8 mouse cellular contexts compared by ENCODE assay signal in genomic region chr2:11553471-11554400, GRCm38 (mm10). TPM values are rescaled to one million over a fixed set of nuclear protein-coding genes. Genes with fewer than 3 reads are reported as not detected.
DNase-seq lines count a peak whose midpoint lies in the region; ATAC-seq and TF ChIP-seq lines count a peak whose summit lies in the region.

TSS of gene Pfkfb3 (minus strand) at chr2:11554077.

- H3K36me3 ChIP-seq in forebrain, embryonic 10.5 days (replicated peaks) = no peaks in the 10 kb centered on the region
- H3K36me3 ChIP-seq in heart, embryonic 15.5 days = no peaks in the 10 kb centered on the region
- H3K36me3 ChIP-seq in liver, embryonic 12.5 days = no peaks in the 10 kb centered on the region
- H3K36me3 ChIP-seq in myocyte (ENCODE audit: control insufficient read depth, insufficient read depth) = no peaks in the 10 kb centered on the region
- no peaks in the 10 kb centered on the region for H3K36me3 ChIP-seq in splenic B cell, adult 2 months (ENCODE audit: control insufficient read depth, insufficient read depth, low read length, poor library complexity, severe bottlenecking)

- DNase-seq in A20 (ENCODE audit: low read depth, low spot score) = peak; percentile 86
- DNase-seq in forebrain, embryonic 10.5 days (ENCODE audit: extremely low spot score, low spot score) = peak; percentile 60
- peak; percentile 85 for DNase-seq in kidney, postnatal 14 days
- peak; percentile 86 for DNase-seq in splenic B cell, adult 2 months (ENCODE audit: low read depth, low spot score)

- peak; percentile 83 for ATAC-seq in heart, embryonic 15.5 days (replicated peaks; ENCODE audit: insufficient number of reproducible peaks, insufficient read depth, low FRiP score, low read depth)
- peak; percentile 76 for ATAC-seq in liver, embryonic 12.5 days

- H3K9ac ChIP-seq in heart, embryonic 15.5 days = peak within 1 kb of the TSS; percentile 64
- H3K9ac ChIP-seq in liver, embryonic 12.5 days = peak within 1 kb of the TSS; percentile 62

- no peak for TF ChIP-seq POLR2A in bone marrow macrophage, adult 2 months (IDR thresholded peaks at IDR 0.05; ENCODE audit: borderline replicate concordance, low read depth, low read length)
- peak; percentile 62 for TF ChIP-seq POLR2A in myocyte (IDR thresholded peaks at IDR 0.05; ENCODE audit: insufficient read length, low read depth)

- no peak for TF ChIP-seq CTCF in bone marrow macrophage, adult 2 months (IDR thresholded peaks at IDR 0.05; ENCODE audit: low read depth, low read length)

- H3K9me3 ChIP-seq in forebrain, embryonic 10.5 days = no peaks in the 10 kb centered on the region
- H3K9me3 ChIP-seq in heart, embryonic 15.5 days (replicated peaks) = no peaks in the 10 kb centered on the region
- H3K9me3 ChIP-seq in liver, embryonic 12.5 days (replicated peaks) = no peaks in the 10 kb centered on the region

- H3ac ChIP-seq in myocyte (ENCODE audit: control insufficient read depth, insufficient read length) = peak within 1 kb of the TSS; percentile 21

- peaks cover 10% of the 10 kb centered on the region for H3K4me1 ChIP-seq in bone marrow macrophage, adult 2 months (ENCODE audit: control insufficient read depth, insufficient read depth, low read length)
- peaks cover 25% of the 10 kb centered on the region for H3K4me1 ChIP-seq in forebrain, embryonic 10.5 days
- H3K4me1 ChIP-seq in heart, embryonic 15.5 days (replicated peaks) = peaks cover 20% of the 10 kb centered on the region
- peaks cover 22% of the 10 kb centered on the region for H3K4me1 ChIP-seq in liver, embryonic 12.5 days

- peak within 1 kb of the TSS; percentile 100 for H3K4me2 ChIP-seq in heart, embryonic 15.5 days
- peak within 1 kb of the TSS; percentile 83 for H3K4me2 ChIP-seq in liver, embryonic 12.5 days
- peak within 1 kb of the TSS; percentile 100 for H3K4me2 ChIP-seq in myocyte (ENCODE audit: low read depth)

- 2% methylated on average over 67 of the region's 67 CpGs for WGBS in forebrain, embryonic 10.5 days
- WGBS in heart, embryonic 15.5 days = 2% methylated on average over 67 of the region's 67 CpGs
- 1% methylated on average over 67 of the region's 67 CpGs for WGBS in liver, embryonic 12.5 days (ENCODE audit: insufficient replicate concordance)

- peak within 1 kb of the TSS; percentile 89 for H3K4me3 ChIP-seq in bone marrow macrophage, adult 2 months (ENCODE audit: insufficient read depth, low read length)
- peak within 1 kb of the TSS; percentile 65 for H3K4me3 ChIP-seq in forebrain, embryonic 10.5 days
- peak within 1 kb of the TSS; percentile 73 for H3K4me3 ChIP-seq in heart, embryonic 15.5 days
- H3K4me3 ChIP-seq in liver, embryonic 12.5 days = peak within 1 kb of the TSS; percentile 59
- peak within 1 kb of the TSS; percentile 30 for H3K4me3 ChIP-seq in myocyte

- H3K27ac ChIP-seq in bone marrow macrophage, adult 2 months (ENCODE audit: insufficient read depth, low read depth, low read length) = peak within 1 kb of the TSS; percentile 63
- H3K27ac ChIP-seq in forebrain, embryonic 10.5 days = peak within 1 kb of the TSS; percentile 59
- peak within 1 kb of the TSS; percentile 62; the same call in 1 of the 2 replicates for H3K27ac ChIP-seq in heart, embryonic 15.5 days
- peak within 1 kb of the TSS; percentile 10; the same call in 1 of the 2 replicates for H3K27ac ChIP-seq in liver, embryonic 12.5 days

- H3K79me2 ChIP-seq in myocyte (ENCODE audit: control insufficient read depth, insufficient read depth) = no peaks in the 10 kb centered on the region

- peaks cover 67% of the 10 kb centered on the region for H3K27me3 ChIP-seq in forebrain, embryonic 10.5 days (ENCODE audit: poor library complexity, severe bottlenecking)
- no peaks in the 10 kb centered on the region for H3K27me3 ChIP-seq in heart, embryonic 15.5 days
- H3K27me3 ChIP-seq in liver, embryonic 12.5 days (replicated peaks) = peaks cover 32% of the 10 kb centered on the region
- H3K27me3 ChIP-seq in myocyte (ENCODE audit: control insufficient read depth, insufficient read depth, insufficient read length) = no peaks in the 10 kb centered on the region
- no peaks in the 10 kb centered on the region for H3K27me3 ChIP-seq in splenic B cell, adult 2 months (ENCODE audit: control insufficient read depth, insufficient read depth, low read length, poor library complexity, severe bottlenecking)

TF ChIP-seq in myocyte, 11 proteins besides CTCF, POLR2A, EP300 and RAD21:
- TF ChIP-seq SRF (IDR thresholded peaks at IDR 0.05; ENCODE audit: control insufficient read depth, insufficient read length, low read depth) = peak; percentile 94
- no peak for TF ChIP-seq MYOG (IDR thresholded peaks at IDR 0.05; ENCODE audit: control insufficient read depth in 1 of 3, insufficient read depth in 1 of 3, insufficient read length in 2 of 3, low read depth in 2 of 3)
- TF ChIP-seq POLR2AphosphoS2 (IDR thresholded peaks at IDR 0.05; ENCODE audit: insufficient read length, low read depth) = no peak
- TF ChIP-seq MAX (IDR thresholded peaks at IDR 0.05; ENCODE audit: low read depth) = no peak
- no peak for TF ChIP-seq CEBPB (IDR thresholded peaks at IDR 0.05; ENCODE audit: insufficient read depth, poor library complexity, severe bottlenecking)
- TF ChIP-seq MYOD1 (IDR thresholded peaks at IDR 0.05; ENCODE audit: control insufficient read depth in 1 of 3, insufficient read length in 2 of 3, low read depth in 2 of 3) = no peak
- no peak for TF ChIP-seq REST (IDR thresholded peaks at IDR 0.05; ENCODE audit: insufficient read depth, insufficient read length)
- TF ChIP-seq E2F4 (IDR thresholded peaks at IDR 0.05; ENCODE audit: insufficient read depth) = no peak
- TF ChIP-seq TCF3 (IDR thresholded peaks at IDR 0.05; ENCODE audit: insufficient read length, low read depth) = no peak
- TF ChIP-seq TCF12 (IDR thresholded peaks at IDR 0.05; ENCODE audit: insufficient read depth, poor library complexity, severe bottlenecking) = no peak
- TF ChIP-seq USF1 (IDR thresholded peaks at IDR 0.05; ENCODE audit: low read depth) = peak; percentile 33

RNA-seq across cellular contexts. Expression of gene Pfkfb3, which starts in this region (rescaled TPM):
- polyA plus RNA-seq in bone marrow macrophage, adult 2 months (2012; ENCODE audit: insufficient read depth, insufficient read length, missing spikeins) = 39.6 and 41.8 TPM in 2 replicates
- polyA plus RNA-seq in forebrain, embryonic 10.5 days (2016; fragmentation: Nextera tagmentation; extraction: Ambion mirVana) = 15.5 and 17.0 TPM in 2 replicates
- polyA plus RNA-seq in heart, embryonic 15.5 days (2015; fragmentation: Nextera tagmentation; extraction: Ambion mirVana) = 9.8 and 14.6 TPM in 2 replicates
- 10.3 and 11.7 TPM in 2 replicates for polyA plus RNA-seq in liver, embryonic 12.5 days (2016; fragmentation: Nextera tagmentation; extraction: Ambion mirVana)
- 2.0 TPM for polyA plus RNA-seq in myocyte (2012; fragmentation: generic; extraction: Trizol)

Comparison
In these comparisons a context has a peak if more than half of its experiments do, and no peak if none do; other contexts are left out.
1. Peak in every context shown above with its lines: DNase-seq, ATAC-seq, H3K4me3 ChIP-seq and H3K27ac ChIP-seq.
2. H3K27ac ChIP-seq: peak in every context shown above with its lines; median percentile 63 in bone marrow macrophage, adult 2 months; 62 in heart, embryonic 15.5 days; 59 in forebrain, embryonic 10.5 days; 10 in liver, embryonic 12.5 days.
3. H3K4me3 ChIP-seq: peak in every context shown above with its lines; median percentile 89 in bone marrow macrophage, adult 2 months; 73 in heart, embryonic 15.5 days; 65 in forebrain, embryonic 10.5 days; 59 in liver, embryonic 12.5 days; 30 in myocyte.